Mouse (Mus musculus) brain, embryonic 14.5 days (tissue): ENCODE data around the gene Gm9821.

Source experiments
- CTCF ChIP-seq: fragments of 200-500 bp; IDR thresholded peaks from 2 replicates; pipeline ENCODE4 v1.5.1; 2012; ENCODE audit warnings: inconsistent platforms, mild to moderate bottlenecking, moderate library complexity, borderline replicate concordance; ENCODE audit not compliant: insufficient read depth, insufficient read length; ENCODE audit errors: extremely low read depth
- POLR2A ChIP-seq: fragments of 200-500 bp; IDR thresholded peaks from 2 replicates; pipeline ENCODE4 v1.6.1; 2012; ENCODE audit warnings: mild to moderate bottlenecking, inconsistent platforms, borderline replicate concordance; ENCODE audit not compliant: poor library complexity, insufficient read depth, insufficient read length, severe bottlenecking; ENCODE audit errors: extremely low read depth

GRCm38 (mm10) chr2:91961901-91962761 is 16.6 kb downstream of the Gm9821 start:
- TF ChIP-seq POLR2A (no peak), CTCF (no peak)
